ENCODE assay signal across 13 mouse cellular contexts in genomic region chr7:29416906-29417305, GRCm38 (mm10).
A peak's percentile ranks its signal among the peaks of the same experiment; 100 is the strongest.
DNase-seq lines count a peak whose midpoint lies in the region; ATAC-seq and TF ChIP-seq lines count a peak whose summit lies in the region.
"Had no signal": no experiment of that assay in that cellular context is flagged by ENCODE, and none has a peak within 500 bp of the region (broad histone marks: within the 10 kb centered on the region; RNA-seq: fewer than 3 reads in every experiment).

No protein-coding gene starts in this region.

- H3K27me3 ChIP-seq in intestine, embryonic 16.5 days (replicated peaks; ENCODE audit: control insufficient read depth, insufficient read depth, low read length) = no peaks in the 10 kb centered on the region
- H3K27me3 ChIP-seq in heart, embryonic 10.5 days (ENCODE audit: insufficient read depth, poor library complexity, severe bottlenecking) = peaks cover 94% of the 10 kb centered on the region
- H3K27me3 ChIP-seq: CH12.LX; limb, embryonic 13.5 days had no signal

- H3K9me3 ChIP-seq in intestine, embryonic 16.5 days (ENCODE audit: control insufficient read depth, low read length) = no peaks in the 10 kb centered on the region
- no peaks in the 10 kb centered on the region for H3K9me3 ChIP-seq in heart, embryonic 10.5 days
- H3K9me3 ChIP-seq: limb, embryonic 13.5 days had no signal

- H3K4me1 ChIP-seq in intestine, embryonic 16.5 days (ENCODE audit: control insufficient read depth, insufficient read depth, low read length) = peaks cover 39% of the 10 kb centered on the region
- H3K4me1 ChIP-seq in heart, embryonic 10.5 days = peaks cover 20% of the 10 kb centered on the region

- ATAC-seq in intestine, embryonic 16.5 days = peak; percentile 55; the same call in 1 of the 2 replicates

- intact Hi-C loops in gastrocnemius, adult 2 months (cut with DNase I) = no loop called here

- H3K9ac ChIP-seq in intestine, embryonic 16.5 days (ENCODE audit: low read depth, low read length) = no peak overlapping the region
- H3K9ac ChIP-seq: limb, embryonic 13.5 days had no signal

- no peak overlapping the region for H3K4me3 ChIP-seq in gastrocnemius, adult 2 months
- no peak overlapping the region for H3K4me3 ChIP-seq in intestine, embryonic 16.5 days (ENCODE audit: low read length)
- no peak overlapping the region for H3K4me3 ChIP-seq in heart, embryonic 10.5 days
- H3K4me3 ChIP-seq: limb, embryonic 13.5 days had no signal

- H3K36me3 ChIP-seq in intestine, embryonic 16.5 days (ENCODE audit: control insufficient read depth, insufficient read depth, low read length) = no peaks in the 10 kb centered on the region
- H3K36me3 ChIP-seq in heart, embryonic 10.5 days = no peaks in the 10 kb centered on the region
- H3K36me3 ChIP-seq: limb, embryonic 13.5 days had no signal

- DNase-seq in gastrocnemius, adult 2 months = peak; percentile 38
- DNase-seq in gastrocnemius, postnatal 4 days (ENCODE audit: low spot score in 2 of 2) = no peak
- peak; percentile 82 for DNase-seq in ES-CJ7 (ENCODE audit: low read depth, low spot score)
- DNase-seq in lung, postnatal 4 days = peak; percentile 53 to 70
- no peak for DNase-seq in heart, embryonic 10.5 days (ENCODE audit: low spot score)
- no peak for DNase-seq in frontal cortex, postnatal 10 days (ENCODE audit: low spot score in 2 of 2)
- DNase-seq: gastrocnemius, postnatal 36 days; heart, postnatal 14 days; kidney, postnatal 10 days; right cerebral cortex, postnatal 25 days had no signal

- no peak overlapping the region for H3K27ac ChIP-seq in gastrocnemius, adult 2 months
- H3K27ac ChIP-seq in intestine, embryonic 16.5 days (ENCODE audit: low read length) = no peak overlapping the region
- no peak overlapping the region for H3K27ac ChIP-seq in heart, embryonic 10.5 days
- H3K27ac ChIP-seq: limb, embryonic 13.5 days had no signal

- TF ChIP-seq CTCF in gastrocnemius, adult 2 months (IDR thresholded peaks at IDR 0.05) = no peak

- WGBS in intestine, embryonic 16.5 days = 54% methylated on average over 2 of the region's 2 CpGs
- 59% methylated on average over 2 of the region's 2 CpGs for whole genome bisulfite sequencing in heart, embryonic 10.5 days

- H3K4me2 ChIP-seq in intestine, embryonic 16.5 days (ENCODE audit: low read depth, low read length) = no peak overlapping the region
- H3K4me2 ChIP-seq: limb, embryonic 13.5 days had no signal

Comparison
In these comparisons a context has a peak if more than half of its experiments do, and no peak if none do; other contexts are left out.
1. DNase-seq: peak in gastrocnemius, adult 2 months (single experiment), ES-CJ7 (single experiment) and lung, postnatal 4 days (2 of 2); none in gastrocnemius, postnatal 4 days (0 of 2), heart, embryonic 10.5 days (single experiment) and frontal cortex, postnatal 10 days (0 of 2).